Mouse (Mus musculus): Measurements from ENCODE around the gene Nwd2. TPM values are rescaled to one million over a fixed set of nuclear protein-coding genes. Genes with fewer than 3 reads are reported as not detected.

Nwd2 gene
- polyA plus RNA-seq, 1 experiment, result not detected

DNA sequence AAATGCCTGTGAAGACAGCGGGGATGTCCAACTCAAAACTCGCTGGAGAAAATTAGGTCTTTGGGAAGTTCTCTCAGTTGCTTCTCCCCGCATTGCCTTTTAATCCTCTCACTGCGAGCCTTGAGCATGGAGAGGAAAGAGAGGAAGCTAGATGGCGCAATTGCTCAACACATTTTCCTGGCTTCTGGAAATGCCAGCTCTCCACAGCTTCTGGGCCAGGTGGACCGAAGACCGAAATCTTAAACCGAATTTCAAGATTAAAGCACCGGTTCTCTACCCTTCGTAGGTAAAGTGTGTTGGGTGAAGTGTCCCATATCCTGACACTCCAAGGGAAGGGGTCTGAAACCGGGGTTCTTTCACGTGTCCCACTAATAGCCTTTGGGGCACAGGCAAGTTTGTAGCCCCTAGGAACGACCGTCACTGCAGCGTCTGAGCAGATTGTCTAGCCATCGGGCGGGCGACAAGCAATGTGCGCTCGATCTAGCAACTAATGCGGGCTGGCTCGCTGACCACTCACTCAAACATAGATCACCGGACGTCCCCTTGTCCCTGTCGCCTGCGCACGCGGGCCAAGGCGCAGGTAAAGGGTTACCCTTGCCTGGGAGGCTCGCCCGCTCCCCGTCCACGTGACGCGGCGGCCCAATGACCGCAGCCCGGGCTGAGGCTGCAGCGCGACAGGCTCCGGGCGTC, 163.1 kb downstream of the Nwd2 start, which contains the start of gene 0610040J01Rik:
Gene 0610040J01Rik (plus strand): TSS at position 545 of the 690 bp plus-strand sequence.
- TF ChIP-seq POLR2A (IDR thresholded peaks at IDR 0.05; ENCODE audit: borderline replicate concordance, low read depth, low read length), result no peak
- TF ChIP-seq CTCF (IDR thresholded peaks at IDR 0.05; ENCODE audit: low read depth, low read length), result peak; percentile 73
- Histone ChIP-seq H3K27ac (ENCODE audit: insufficient read depth, low read depth, low read length) (no peak within 1 kb of the TSS), H3K4me3 (ENCODE audit: insufficient read depth, low read length) (peak within 1 kb of the TSS; percentile 62), H3K4me1 (ENCODE audit: control insufficient read depth, insufficient read depth, low read length) (no peaks in the 10 kb centered on the region; the same call in 1 of the 2 replicates)

DNA sequence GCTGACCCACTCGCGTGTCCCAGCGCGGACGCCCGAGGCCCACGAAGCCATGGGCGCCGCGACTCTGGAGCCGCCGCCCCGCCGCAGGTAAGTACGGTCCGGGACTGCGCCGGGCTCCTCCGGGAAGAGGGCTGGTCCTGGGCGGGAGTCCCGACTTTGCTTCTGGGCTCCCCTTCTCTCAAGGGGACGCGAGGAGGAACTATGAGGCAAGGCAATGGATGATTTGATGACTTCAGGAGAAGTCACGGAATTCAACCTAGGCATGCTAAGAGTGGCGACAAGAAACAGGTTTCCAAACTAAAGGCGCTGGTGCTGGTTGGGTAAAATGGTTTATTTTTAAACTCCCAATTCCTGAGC, 163.6 kb downstream of the Nwd2 start:
- Histone ChIP-seq H3K27ac (ENCODE audit: insufficient read depth, low read depth, low read length) (no peak overlapping the region), H3K4me1 (ENCODE audit: control insufficient read depth, insufficient read depth, low read length) (no peaks in the 10 kb centered on the region; the same call in 1 of the 2 replicates), H3K4me3 (ENCODE audit: insufficient read depth, low read length) (peak overlapping the region; percentile 62)
- TF ChIP-seq CTCF (IDR thresholded peaks at IDR 0.05; ENCODE audit: low read depth, low read length) (no peak), POLR2A (IDR thresholded peaks at IDR 0.05; ENCODE audit: borderline replicate concordance, low read depth, low read length) (no peak)

DNA sequence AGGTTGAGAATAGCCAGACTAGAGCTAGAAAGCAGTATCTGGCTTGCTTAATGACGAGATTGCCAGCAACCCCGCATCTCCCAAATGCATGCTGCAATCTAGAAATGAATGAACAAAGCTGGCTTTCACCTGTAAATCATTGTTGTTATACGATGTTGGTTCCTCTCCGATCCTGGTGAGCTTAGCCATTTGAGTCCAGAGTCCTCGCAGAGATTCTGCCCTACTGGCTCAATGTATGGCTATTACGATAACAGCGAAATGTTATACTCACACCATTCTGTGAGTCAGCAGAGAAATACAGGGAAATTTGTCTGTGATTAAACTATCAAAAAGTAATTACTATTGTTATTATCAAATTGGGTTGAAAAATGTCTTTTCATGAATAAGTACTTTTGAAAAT, 167.7 kb downstream of the Nwd2 start:
- H3K4me3 ChIP-seq (ENCODE audit: insufficient read depth, low read length), result no peak overlapping the region
- H3K4me1 ChIP-seq (ENCODE audit: control insufficient read depth, insufficient read depth, low read length), result no peaks in the 10 kb centered on the region; the same call in 1 of the 2 replicates

DNA sequence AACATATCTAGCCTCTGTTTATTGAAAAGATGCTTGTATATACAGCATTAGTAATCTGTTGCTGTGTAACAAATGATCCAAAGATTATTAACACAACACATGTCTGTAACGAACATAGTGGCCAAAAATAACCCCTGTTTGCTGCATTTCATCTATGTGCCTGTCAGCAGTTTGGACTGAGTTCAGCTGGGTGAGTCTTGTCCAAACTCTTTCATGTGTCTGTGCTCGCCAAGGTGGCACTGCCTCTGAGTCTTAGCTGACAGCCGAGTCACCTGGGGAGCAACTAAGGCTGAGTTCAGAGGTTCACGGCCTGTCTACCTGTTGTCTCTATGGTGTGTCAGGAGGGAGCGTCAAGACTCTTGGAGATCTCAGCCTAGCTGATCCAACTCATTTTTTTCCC, 168.4 kb downstream of the Nwd2 start:
- Histone ChIP-seq H3K27ac (ENCODE audit: insufficient read depth, low read depth, low read length) (no peak overlapping the region), H3K4me1 (ENCODE audit: control insufficient read depth, insufficient read depth, low read length) (no peaks in the 10 kb centered on the region; the same call in 1 of the 2 replicates), H3K4me3 (ENCODE audit: insufficient read depth, low read length) (no peak overlapping the region)
- TF ChIP-seq CTCF (IDR thresholded peaks at IDR 0.05; ENCODE audit: low read depth, low read length) (no peak), POLR2A (IDR thresholded peaks at IDR 0.05; ENCODE audit: borderline replicate concordance, low read depth, low read length) (no peak)

More for the DNA sequence above, 167.7 kb downstream of the Nwd2 start:
- TF ChIP-seq CTCF (IDR thresholded peaks at IDR 0.05; ENCODE audit: low read depth, low read length) (no peak), POLR2A (IDR thresholded peaks at IDR 0.05; ENCODE audit: borderline replicate concordance, low read depth, low read length) (no peak)
- no peak overlapping the region for H3K27ac ChIP-seq (ENCODE audit: insufficient read depth, low read depth, low read length)

DNA sequence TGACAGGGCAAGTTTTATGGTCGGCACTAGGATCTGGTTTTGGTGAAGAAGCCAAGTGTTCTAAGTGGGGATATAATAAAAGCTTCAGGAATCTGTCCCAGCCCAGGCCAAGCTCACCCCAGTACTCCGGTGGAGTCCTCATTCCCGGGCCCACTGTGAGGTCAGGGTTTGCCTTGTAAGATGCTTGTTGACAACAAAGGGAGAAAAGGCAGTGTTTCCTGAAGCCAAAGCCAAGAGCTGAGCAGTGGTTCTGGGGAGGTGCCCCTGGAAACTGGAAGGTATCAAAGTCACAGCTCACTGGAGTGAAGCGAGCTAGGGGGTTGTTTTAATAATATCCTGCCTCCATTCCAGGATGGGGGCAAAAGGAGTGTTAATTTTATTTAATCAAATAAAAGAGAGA, 170.1 kb downstream of the Nwd2 start:
- Histone ChIP-seq H3K4me1 (ENCODE audit: control insufficient read depth, insufficient read depth, low read length) (no peaks in the 10 kb centered on the region), H3K4me3 (ENCODE audit: insufficient read depth, low read length) (no peak overlapping the region), H3K27ac (ENCODE audit: insufficient read depth, low read depth, low read length) (no peak overlapping the region)
- TF ChIP-seq POLR2A (IDR thresholded peaks at IDR 0.05; ENCODE audit: borderline replicate concordance, low read depth, low read length) (no peak), CTCF (IDR thresholded peaks at IDR 0.05; ENCODE audit: low read depth, low read length) (no peak)

DNA sequence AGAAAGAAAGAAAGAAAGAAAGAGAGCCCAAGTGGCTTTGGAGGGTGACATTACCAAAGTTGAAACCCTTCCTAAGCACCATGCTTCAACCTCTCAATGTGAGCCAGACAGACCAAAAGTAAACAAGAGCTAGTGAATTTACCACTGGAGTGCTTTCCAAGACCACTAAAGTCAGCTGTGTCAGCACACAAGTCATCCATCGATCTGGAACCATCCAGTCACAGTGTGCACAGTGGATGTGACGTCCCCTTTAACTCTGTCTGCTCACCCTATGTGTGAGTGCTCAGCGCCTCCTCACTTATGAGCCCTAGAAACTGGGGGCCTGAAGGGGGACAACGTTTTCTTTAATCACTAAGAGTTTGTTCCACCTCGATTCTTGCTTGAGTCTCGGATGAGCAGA, 170.6 kb downstream of the Nwd2 start:
- Histone ChIP-seq H3K4me1 (ENCODE audit: control insufficient read depth, insufficient read depth, low read length) (no peaks in the 10 kb centered on the region), H3K4me3 (ENCODE audit: insufficient read depth, low read length) (no peak overlapping the region), H3K27ac (ENCODE audit: insufficient read depth, low read depth, low read length) (no peak overlapping the region)
- no peak for TF ChIP-seq CTCF (IDR thresholded peaks at IDR 0.05; ENCODE audit: low read depth, low read length)
- no peak for TF ChIP-seq POLR2A (IDR thresholded peaks at IDR 0.05; ENCODE audit: borderline replicate concordance, low read depth, low read length)

DNA sequence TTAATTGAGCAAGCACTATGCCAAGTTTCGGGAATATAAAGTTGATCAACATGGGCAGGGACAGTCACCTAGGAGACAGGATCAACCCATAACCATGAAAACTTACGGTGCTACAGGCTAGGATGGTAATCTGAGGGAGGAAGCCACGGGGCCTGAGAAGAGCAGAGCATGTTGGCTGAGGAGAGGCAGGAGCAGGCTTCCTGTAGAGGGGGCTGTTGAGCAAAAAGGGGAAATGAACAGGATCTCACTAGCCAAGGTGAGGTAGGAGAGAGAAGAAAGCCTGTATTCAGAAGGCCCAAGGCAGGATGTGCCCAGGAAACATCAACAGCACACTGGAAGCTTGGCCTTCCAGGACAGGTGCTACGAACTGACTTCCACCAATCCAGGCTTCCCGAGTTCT, 172.3 kb downstream of the Nwd2 start:
- TF ChIP-seq POLR2A (IDR thresholded peaks at IDR 0.05; ENCODE audit: borderline replicate concordance, low read depth, low read length) (no peak), CTCF (IDR thresholded peaks at IDR 0.05; ENCODE audit: low read depth, low read length) (peak; percentile 23; the same call in 1 of the 2 replicates)
- H3K27ac ChIP-seq (ENCODE audit: insufficient read depth, low read depth, low read length), result no peak overlapping the region
- peaks cover 6% of the 10 kb centered on the region for H3K4me1 ChIP-seq (ENCODE audit: control insufficient read depth, insufficient read depth, low read length)
- H3K4me3 ChIP-seq (ENCODE audit: insufficient read depth, low read length), result no peak overlapping the region

DNA sequence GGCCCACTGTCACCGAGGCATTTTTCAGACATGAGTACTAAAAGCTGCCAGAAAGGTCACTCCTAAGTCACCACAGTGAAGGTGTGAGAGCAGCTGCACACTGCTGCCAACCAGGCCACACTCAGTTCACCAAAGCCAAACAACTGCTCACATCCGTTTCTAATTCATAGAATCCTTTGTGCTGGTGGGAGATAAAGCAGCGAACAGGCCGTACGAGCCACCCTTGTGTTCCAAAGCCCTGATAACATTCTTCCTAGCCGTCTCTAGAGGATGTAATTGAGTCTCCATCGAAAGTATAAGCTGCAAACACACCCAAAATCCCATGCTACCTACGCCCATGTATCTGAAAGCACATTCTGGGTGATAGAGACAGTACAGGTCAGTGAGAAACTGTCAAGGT, 173.0 kb downstream of the Nwd2 start:
- Histone ChIP-seq H3K27ac (ENCODE audit: insufficient read depth, low read depth, low read length) (no peak overlapping the region), H3K4me1 (ENCODE audit: control insufficient read depth, insufficient read depth, low read length) (peaks cover 10% of the 10 kb centered on the region), H3K4me3 (ENCODE audit: insufficient read depth, low read length) (no peak overlapping the region)
- no peak for TF ChIP-seq POLR2A (IDR thresholded peaks at IDR 0.05; ENCODE audit: borderline replicate concordance, low read depth, low read length)
- no peak for TF ChIP-seq CTCF (IDR thresholded peaks at IDR 0.05; ENCODE audit: low read depth, low read length)

DNA sequence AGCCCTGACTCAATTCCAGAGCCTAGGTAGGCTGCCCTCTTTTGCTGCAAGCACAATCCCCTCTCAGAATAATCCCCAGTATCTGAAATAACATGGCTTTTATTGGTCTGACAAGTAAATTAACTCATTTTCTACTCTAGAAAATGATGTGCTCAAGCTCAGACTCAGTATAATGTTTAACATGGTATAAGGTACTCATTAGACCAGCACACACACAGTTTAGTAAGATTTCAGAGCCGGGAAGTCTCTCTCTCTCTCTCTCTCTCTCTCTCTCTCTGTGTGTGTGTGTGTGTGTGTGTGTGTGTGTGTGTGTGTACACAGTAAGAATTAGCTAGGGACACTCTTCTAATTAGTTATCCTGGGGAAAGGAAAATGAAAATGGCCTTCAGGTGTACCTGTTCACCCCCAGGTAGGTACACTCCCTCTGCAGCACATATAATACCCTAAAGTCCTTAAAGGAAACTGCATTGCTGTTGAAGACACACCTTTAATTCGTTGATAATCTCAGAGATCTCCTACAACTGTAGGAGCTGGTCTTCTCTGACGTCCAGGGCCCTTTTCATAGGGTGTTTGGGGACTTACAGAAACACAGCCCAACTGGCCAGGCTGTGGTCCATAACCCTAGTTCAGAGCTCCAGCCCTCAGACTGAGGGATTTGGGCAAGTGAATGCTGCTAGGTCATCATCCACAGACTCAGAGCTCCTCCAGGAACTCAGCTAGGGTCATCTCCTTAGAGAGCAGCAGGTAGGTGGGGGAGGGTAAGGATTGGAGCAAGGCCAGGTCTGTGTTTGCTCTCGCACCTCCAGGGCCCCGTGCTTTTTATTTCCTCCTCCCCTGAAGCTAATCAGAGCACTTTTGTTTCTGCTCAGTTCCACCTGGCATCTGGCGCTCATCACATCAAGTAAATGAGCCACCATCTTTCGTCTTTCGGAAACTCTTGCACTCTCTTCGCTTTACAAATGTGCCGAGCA, 174.7 kb downstream of the Nwd2 start:
- TF ChIP-seq CTCF (IDR thresholded peaks at IDR 0.05; ENCODE audit: low read depth, low read length) (no peak), POLR2A (IDR thresholded peaks at IDR 0.05; ENCODE audit: borderline replicate concordance, low read depth, low read length) (no peak)
- Histone ChIP-seq H3K27ac (ENCODE audit: insufficient read depth, low read depth, low read length) (no peak overlapping the region), H3K4me3 (ENCODE audit: insufficient read depth, low read length) (no peak overlapping the region), H3K4me1 (ENCODE audit: control insufficient read depth, insufficient read depth, low read length) (peaks cover 23% of the 10 kb centered on the region)

Measured in bone marrow macrophage, adult 2 months (primary cell).